Mouse (Mus musculus) intestine, postnatal 0 days (tissue): ENCODE results near the gene Tcf12. TPM values are rescaled to one million over a fixed set of nuclear protein-coding genes. Genes with fewer than 3 reads are reported as not detected.

ENCODE experiments used
- ATAC-seq: fragments of 200-750 bp; cut with Nextera tagmentation; 2 replicates; pipeline ENCODE4 v1.8.0; 2017; ENCODE audit warnings: mild to moderate bottlenecking, moderate TSS enrichment, moderate library complexity
- H3K27ac ChIP-seq: fragments of 300-500 bp; sonication (generic); 2 replicates; pipeline ENCODE4 v1.5.1; 2014; ENCODE audit warnings: mild to moderate bottlenecking, low read depth, low read length, moderate library complexity
- H3K27me3 ChIP-seq: fragments of 300-500 bp; sonication (generic); replicated peaks from 2 replicates; pipeline ENCODE4 v1.6.1; 2014; ENCODE audit warnings: low read length, mixed read lengths; ENCODE audit not compliant: control insufficient read depth, insufficient read depth
- H3K36me3 ChIP-seq: fragments of 300-500 bp; sonication (generic); 2 replicates; pipeline ENCODE4 v1.6.1; 2014; ENCODE audit warnings: mild to moderate bottlenecking, moderate library complexity; ENCODE audit not compliant: control insufficient read depth, insufficient read depth
- H3K4me1 ChIP-seq: fragments of 300-500 bp; sonication (generic); replicated peaks from 2 replicates; pipeline ENCODE4 v1.6.1; 2014; ENCODE audit warnings: antibody characterized with exemption, low read length, mixed read lengths; ENCODE audit not compliant: control insufficient read depth, insufficient read depth
- H3K4me2 ChIP-seq: fragments of 300-500 bp; sonication (generic); replicated peaks from 2 replicates; pipeline ENCODE4 v1.6.1; 2014; ENCODE audit warnings: low read depth, mild to moderate bottlenecking, moderate library complexity
- H3K4me3 ChIP-seq: fragments of 300-500 bp; sonication (generic); 2 replicates; pipeline ENCODE4 v1.5.1; 2014; ENCODE audit warnings: low read depth, low read length
- H3K9ac ChIP-seq: fragments of 300-500 bp; sonication (generic); 2 replicates; pipeline ENCODE4 v1.6.1; 2014; ENCODE audit warnings: mild to moderate bottlenecking, low read depth, low read length
- H3K9me3 ChIP-seq: fragments of 300-500 bp; sonication (generic); 2 replicates; pipeline ENCODE4 v1.6.1; 2016; ENCODE audit warnings: mixed run types; ENCODE audit not compliant: control insufficient read depth
- CTCF ChIP-seq: sonication (generic); IDR thresholded peaks from 2 replicates; pipeline ENCODE4 v1.5.1; 2016; ENCODE audit warnings: low read depth, mild to moderate bottlenecking, control low read depth, antibody characterized with exemption, moderate library complexity
- WGBS: fragments of 180-500 bp; shearing (Covaris S2); extraction: QIAGEN DNeasy Blood & Tissue Kit; methylation state at CpG from one replicate; pipeline ENCODE4 v1.1.7; 2014; 5-methylcytosine and 5-hydroxymethylcytosine counted together
- microRNA-seq: library from miRNA; unstranded; fragments of <30 nt; microRNA quantifications from one replicate; pipeline ENCODE4, GENCODE M21; 2016
- polyA plus RNA-seq: library from polyadenylated mRNA; unstranded; fragments of >200 nt; fragmentation: Nextera tagmentation; extraction: Ambion mirVana; gene quantifications from 2 replicates; pipeline ENCODE4 v1.2.1, GENCODE M21; 2015

Gene Tcf12
- polyA plus RNA-seq, 1 experiment from 2014 or later, result 19.1 TPM

GRCm38 (mm10) chr9:71798176-71798575 lies 313.5 kb downstream of the Tcf12 start:
- Histone ChIP-seq H3K36me3 (no peaks in the 10 kb centered on the region), H3K9me3 (no peaks in the 10 kb centered on the region), H3K4me1 (no peaks in the 10 kb centered on the region), H3K4me3 (no peak overlapping the region), H3K27me3 (no peaks in the 10 kb centered on the region), H3K27ac (no peak overlapping the region), H3K9ac (no peak overlapping the region), H3K4me2 (no peak overlapping the region)
- 75% methylated on average over 5 of the region's 5 CpGs for WGBS
- TF ChIP-seq CTCF, result no peak
- ATAC-seq, result no peak

Small RNAs within 50 kb of the gene (microRNA-seq; reads per million reads assigned to microRNA genes)
- gene Gm27450, result not detected

Other genes with a start within 250 kb of the Tcf12 start
- gene Zfp280d, start 163.0 kb upstream of the Tcf12 start, polyA plus RNA-seq, result 11.5 and 14.3 TPM in 2 replicates